Mouse (Mus musculus): ENCODE measurements around the gene Trim37. TPM values are rescaled to one million over a fixed set of nuclear protein-coding genes. Genes with fewer than 3 reads are reported as not detected.

Gene Trim37
- polyA plus RNA-seq, 1 experiment from 2014 or later, result 27.6 TPM

MicroRNAs within 50 kb of the gene (microRNA counts, 519-probe panel; counts per million panel counts)
- microRNA mmu-miR-301a, result 3,712 counts per million, percentile 86 among the panel's probes with 10 or more counts

Small RNA genes within 50 kb of the gene (microRNA-seq; reads per million reads assigned to microRNA genes)
- gene Mir301 (ENCODE audit: borderline number of aligned reads), result 1,209 reads per million, percentile 77 among the genes with 10 or more reads in this experiment

Other genes with a start within 250 kb of the Trim37 start
- 7.8 and 8.6 TPM in 2 replicates for gene Ypel2, start 133.4 kb upstream of the Trim37 start, polyA plus RNA-seq (2014; fragmentation: Nextera tagmentation; extraction: Ambion mirVana)
- 20.3 and 22.8 TPM in 2 replicates for gene Gdpd1, start 53.0 kb upstream of the Trim37 start, polyA plus RNA-seq (2014; fragmentation: Nextera tagmentation; extraction: Ambion mirVana)
- gene Smg8, start 40.3 kb upstream of the Trim37 start, polyA plus RNA-seq (2014; fragmentation: Nextera tagmentation; extraction: Ambion mirVana), result 19.3 and 19.7 TPM in 2 replicates
- gene Prr11, start 18.4 kb upstream of the Trim37 start, polyA plus RNA-seq (2014; fragmentation: Nextera tagmentation; extraction: Ambion mirVana), result 9.9 and 10.0 TPM in 2 replicates
- 44.0 and 46.1 TPM in 2 replicates for gene Ska2, start 17.8 kb upstream of the Trim37 start, polyA plus RNA-seq (2014; fragmentation: Nextera tagmentation; extraction: Ambion mirVana)
- gene Ppm1e, start 231.9 kb downstream of the Trim37 start, polyA plus RNA-seq (2014; fragmentation: Nextera tagmentation; extraction: Ambion mirVana), result 4.2 and 6.6 TPM in 2 replicates

All from embryonic facial prominence, embryonic 14.5 days (tissue).